Mouse (Mus musculus) embryo, embryonic 11.5 days (tissue): ENCODE measurements around the gene Rnf20.
A peak's percentile ranks its signal among the peaks of the same experiment; 100 is the strongest.
"Not testable (repeated sequence)": the region's sequence is repeated elsewhere in the genome, so short reads cannot be mapped to it uniquely, and the experiment has no call there.

Source experiments
- DNase-seq: peaks from one replicate; pipeline ENCODE4 v3.0.0-alpha.2; 2012; ENCODE audit warnings: low read depth, low spot score

The Rnf20 gene

GRCm38 (mm10) chr4:49631319-49632138 is at the start of gene Rnf20:
TSS of gene Rnf20 (plus strand) at chr4:49632006.
- peak; percentile 90 for DNase-seq

DNA sequence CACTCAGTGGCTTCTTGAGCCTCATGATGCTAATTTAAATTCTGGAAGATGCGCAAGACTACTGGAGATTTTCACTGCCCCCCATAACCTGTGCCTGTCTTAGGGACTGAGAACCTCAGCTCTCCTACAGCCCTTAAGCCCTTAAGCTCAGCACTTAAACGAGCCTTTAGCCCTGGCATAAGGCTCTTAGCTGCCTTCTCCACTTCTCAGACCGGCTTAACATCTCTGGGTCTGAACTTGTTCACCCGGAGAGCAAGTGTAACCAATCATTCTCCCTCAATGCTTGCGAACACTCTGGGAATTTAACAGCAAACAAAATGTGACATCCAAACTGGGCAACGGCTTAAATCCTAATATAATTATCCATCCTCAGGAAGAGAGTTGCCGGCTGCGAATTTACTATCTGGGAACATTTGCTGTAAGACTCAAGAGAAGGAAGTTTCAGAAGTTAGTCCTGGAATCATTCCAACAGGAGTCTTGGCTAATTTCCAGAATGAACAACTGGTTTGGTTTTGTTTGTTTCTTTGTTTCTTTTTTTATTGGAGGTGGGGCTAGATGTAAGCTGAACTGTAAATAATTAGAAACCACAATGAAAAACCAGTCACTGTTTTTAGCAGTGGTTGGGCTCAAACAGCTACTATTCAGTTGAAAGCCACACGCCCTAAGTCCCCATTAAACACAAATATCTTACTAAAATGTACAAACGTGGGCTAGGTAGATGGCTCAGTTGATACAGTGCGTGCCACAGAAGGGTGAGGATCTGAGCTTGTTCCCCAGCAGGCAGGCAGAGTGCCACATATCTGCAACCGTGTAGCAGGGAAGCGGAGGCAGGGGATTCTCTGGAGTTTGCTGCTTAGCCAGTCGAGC is 47.6 kb upstream of the Rnf20 start:
- no peak for DNase-seq

DNA sequence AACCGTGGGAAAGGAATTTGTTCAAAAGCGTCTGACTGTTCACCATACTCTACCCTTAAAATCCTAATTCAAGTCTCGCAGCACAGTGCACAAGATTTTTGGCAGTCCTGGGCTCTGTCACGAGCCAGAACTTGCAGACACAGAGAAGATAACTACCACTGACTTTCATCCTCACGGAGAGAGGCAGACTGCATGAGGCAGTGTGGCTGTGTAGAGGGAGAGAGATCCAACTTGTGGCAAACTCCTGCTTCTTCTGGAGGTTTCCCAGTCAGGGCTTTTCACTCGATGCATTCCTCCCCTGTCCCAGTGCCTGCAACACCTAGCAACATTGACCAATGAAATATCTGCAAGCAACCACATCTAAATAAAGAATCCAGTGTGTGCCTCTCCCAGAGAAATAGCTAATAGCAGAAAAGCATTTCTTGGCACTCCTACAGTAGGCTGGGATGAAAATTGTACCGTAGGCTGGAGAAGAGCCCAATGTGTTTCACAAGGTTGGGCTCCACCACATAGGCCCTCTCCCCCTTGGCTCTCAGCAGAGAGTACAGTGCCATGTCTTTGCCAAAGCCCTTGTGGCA is 46.2 kb upstream of the Rnf20 start:
- no peak for DNase-seq

DNA sequence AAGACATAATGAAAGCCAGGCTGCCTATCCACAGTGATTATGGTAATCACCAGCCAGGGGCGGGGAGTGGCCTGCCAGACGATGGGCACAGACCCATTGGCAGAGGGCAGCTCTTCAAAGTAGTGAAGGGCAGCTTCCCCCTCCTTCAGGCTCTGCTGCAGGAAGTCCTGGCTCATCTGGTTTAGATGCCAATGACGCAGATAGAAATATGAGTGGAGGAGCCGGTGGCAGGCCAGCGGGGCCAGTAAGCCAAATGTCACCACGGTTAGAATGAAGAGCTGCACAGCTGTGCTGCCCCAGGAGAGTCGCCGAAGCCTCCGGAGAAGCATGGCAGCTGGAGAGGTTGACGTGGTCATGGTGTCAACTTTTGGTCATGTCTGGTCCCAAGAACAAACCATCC is 45.0 kb upstream of the Rnf20 start:
- no peak for DNase-seq

DNA sequence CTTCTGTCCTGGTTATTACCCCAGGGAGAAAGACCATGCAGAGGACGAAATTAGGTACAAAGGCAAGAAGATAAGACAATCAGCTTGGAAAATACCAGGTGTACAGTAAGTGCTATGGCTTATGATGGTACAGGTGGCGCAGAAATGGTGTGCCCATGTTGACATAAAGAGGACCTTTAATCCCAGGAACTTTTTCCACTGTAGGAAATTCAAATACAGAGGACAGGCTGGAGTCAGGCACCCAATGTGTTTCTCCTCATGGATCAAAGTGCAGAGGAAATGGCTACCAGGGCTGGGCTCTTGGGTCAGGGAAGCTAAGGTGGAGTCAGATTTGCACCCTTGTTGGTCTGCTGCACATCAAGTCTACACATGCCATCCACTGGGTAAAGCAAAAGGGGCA is 41.7 kb upstream of the Rnf20 start:
- DNase-seq = no peak

- no peak for DNase-seq
Measured at GRCm38 (mm10) chr4:49596846-49597182, 35.0 kb upstream of the Rnf20 start.

GRCm38 (mm10) chr4:49597183-49598100 is 34.4 kb upstream of the Rnf20 start, which contains the start of gene Tmem246:
TSS of gene Tmem246 (minus strand) at chr4:49597876.
- DNase-seq = peak; percentile 42

GRCm38 (mm10) chr4:49603161-49603560 is 28.6 kb upstream of the Rnf20 start:
- no peak for DNase-seq

DNA sequence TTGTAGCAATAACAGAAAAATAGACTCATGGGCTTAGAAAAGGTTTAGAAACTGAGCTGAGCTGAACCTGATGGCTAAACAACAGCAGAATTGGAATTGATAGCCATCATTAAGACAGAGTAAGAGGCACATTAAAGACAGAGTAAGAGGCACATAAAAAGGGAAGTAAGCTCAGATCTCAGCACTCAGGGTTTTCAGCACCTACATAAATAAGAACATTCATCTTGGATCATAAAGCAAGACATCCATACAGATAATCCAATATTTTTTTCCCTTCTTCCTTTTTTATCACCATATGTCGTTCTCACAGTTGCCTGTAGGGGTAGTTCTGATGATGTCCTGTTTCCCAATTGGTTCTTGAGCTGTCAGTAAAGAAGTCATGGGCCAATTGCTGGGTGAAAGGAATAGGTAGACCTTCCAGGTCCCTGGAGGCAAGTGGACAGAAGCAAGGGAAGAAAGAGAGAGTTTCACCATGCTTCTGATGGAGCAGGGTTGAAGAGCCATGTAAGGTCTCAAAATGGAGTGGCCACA is 27.7 kb upstream of the Rnf20 start:
- DNase-seq = no peak

DNA sequence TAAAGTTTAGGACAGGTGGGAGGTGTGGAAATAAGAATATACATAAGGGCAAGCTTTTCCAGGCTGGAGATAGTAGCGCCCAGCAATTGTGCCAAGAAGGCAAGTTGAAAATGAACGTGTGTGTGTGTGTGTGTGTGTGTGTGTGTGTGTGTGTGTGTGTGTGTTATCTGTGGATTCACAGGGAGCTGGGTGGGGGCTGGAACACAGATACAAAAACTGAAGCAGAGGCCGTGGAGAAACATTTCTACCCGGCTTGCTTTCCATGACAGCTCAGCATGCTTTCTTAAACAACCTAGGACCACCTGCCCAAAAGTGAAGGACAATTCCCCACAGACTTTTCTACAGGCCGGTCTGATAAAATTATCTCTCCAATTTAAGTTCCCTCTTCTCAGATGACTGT is 27.2 kb upstream of the Rnf20 start:
- DNase-seq = no peak

DNA sequence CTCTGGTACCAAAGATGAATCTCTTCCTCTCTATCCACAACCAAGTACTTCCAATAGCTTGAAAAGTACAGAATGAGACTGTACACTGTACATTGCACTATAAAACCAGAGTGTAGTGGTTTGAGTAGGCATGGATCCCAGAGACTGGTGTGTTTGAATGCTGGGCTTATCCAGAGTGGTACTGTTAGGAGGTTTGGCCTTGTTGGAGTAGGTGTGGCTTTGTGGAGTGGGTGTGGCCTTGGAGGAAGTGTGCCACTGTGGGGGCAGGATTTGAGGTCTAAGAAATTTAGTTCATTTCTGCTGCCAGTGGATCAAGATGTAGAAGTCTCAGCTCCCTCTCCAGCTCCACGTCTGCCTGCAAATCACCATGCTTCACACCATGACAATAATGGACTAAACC is 26.3 kb upstream of the Rnf20 start:
- no peak for DNase-seq

DNA sequence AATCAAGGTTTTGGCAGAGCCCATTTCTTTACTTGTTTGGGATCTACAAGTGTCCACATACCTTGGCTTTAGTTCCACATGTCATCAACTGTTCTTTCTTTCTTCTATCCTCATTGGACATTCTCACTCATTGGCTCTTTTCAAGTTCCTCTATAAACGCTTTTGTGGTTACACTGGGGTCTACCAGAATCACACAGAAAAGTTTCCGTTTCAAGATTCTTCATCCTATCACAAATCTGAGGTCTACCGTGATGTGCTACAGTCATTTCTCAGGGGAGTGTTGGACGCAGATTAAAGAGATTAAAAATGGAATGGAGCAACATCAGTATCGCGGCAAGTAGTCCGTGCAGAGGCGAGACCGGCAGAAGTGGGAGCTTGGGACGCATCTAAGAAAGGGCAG is 14.9 kb upstream of the Rnf20 start:
- no peak for DNase-seq

- not testable (repeated sequence) for DNase-seq
Measured at GRCm38 (mm10) chr4:49619861-49620260, 11.9 kb upstream of the Rnf20 start.

GRCm38 (mm10) chr4:49622272-49622671 is 9.5 kb upstream of the Rnf20 start:
- no peak for DNase-seq

DNA sequence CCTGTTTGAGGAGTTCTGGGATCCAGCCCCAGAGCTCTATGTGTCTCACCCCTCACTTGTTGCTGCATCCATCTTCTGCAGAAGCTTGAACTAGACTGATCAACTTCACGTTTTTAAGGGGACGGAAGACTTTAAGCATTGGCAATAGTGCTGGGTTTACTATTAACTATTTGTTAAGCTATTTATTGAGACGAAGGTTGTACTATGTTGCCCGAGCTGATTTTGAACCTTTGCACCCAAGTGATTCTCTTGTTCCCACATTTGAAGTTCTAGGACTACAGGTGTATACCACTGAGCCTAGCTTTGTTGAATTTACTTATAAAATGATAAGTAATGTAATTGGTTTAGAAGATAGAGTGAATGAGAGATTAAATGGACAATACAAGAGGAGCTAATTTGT is 7.9 kb upstream of the Rnf20 start:
- DNase-seq = no peak

DNA sequence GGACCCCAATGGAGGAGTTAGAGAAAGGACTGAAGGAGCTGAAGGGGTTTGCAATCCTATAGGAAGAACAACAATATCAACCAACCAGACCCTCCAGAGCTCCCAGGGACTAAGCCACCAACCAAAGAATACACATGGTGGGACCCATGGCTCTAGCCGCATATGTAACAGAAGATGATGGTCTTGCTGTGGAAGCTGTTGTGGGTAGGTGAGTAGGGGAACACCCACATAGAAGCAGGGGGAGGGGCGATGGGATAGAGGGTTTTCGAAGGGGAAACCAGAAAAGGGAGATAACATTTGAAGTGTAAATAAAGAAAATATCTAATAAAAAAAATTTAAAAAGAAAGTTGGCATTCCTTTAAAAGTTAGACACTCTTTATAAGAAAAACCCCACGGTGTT is 6.8 kb upstream of the Rnf20 start:
- not testable (repeated sequence) for DNase-seq

- peak; percentile 71 for DNase-seq
Measured at GRCm38 (mm10) chr4:49626973-49627372, 4.8 kb upstream of the Rnf20 start.

DNA sequence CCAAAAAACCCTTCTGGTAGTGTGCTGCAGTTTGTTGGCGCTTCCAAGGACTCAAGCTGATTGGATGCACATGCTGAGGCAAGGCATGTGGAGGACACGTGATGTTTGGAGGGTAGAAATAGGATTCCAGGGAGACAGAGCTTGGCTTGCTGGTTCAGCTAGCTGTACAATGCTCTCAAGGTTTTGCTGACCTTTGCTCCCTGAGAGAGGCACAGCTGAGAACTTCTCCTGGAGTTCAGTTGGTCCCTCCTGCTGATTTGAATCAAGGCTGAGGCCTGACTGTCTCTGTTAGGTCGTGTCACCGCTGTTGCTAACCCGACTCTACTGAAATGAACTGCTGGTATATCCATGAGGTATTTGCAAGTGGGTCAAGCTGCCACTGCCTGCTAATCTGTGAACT is 2.9 kb upstream of the Rnf20 start:
- DNase-seq = no peak

- DNase-seq = no peak
Measured at GRCm38 (mm10) chr4:49632139-49632481, 304 bp downstream of the Rnf20 start.

DNA sequence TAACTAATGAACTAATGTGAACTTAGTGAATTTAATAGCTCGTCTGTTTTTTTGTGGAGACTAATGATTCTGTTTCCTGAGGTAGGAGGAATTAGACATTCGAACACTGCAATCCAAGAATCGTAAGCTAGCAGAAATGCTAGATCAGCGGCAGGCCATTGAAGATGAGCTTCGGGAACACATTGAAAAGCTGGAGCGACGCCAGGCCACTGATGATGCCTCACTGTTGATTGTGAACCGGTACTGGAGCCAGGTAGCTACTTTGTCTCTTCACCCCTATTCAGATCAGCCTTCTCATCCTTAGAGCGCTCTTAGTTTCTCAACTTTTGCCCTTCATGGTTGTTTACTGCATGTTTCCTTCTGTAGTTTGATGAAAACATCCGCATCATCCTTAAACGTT is 6.0 kb downstream of the Rnf20 start:
- no peak for DNase-seq

- DNase-seq = no peak
Measured at GRCm38 (mm10) chr4:49639913-49640312, 8.1 kb downstream of the Rnf20 start.
